Mouse (Mus musculus) myocyte (in vitro differentiated cells): ENCODE measurements around the gene Gm10188.

Experiments
- CEBPB ChIP-seq: IDR thresholded peaks from 2 replicates; pipeline ENCODE4 v1.6.1; 2011; ENCODE audit warnings: mild to moderate bottlenecking, moderate library complexity; ENCODE audit not compliant: poor library complexity, insufficient read depth, severe bottlenecking
- E2F4 ChIP-seq: IDR thresholded peaks from one replicate; pipeline ENCODE4 v1.6.1; 2011; ENCODE audit warnings: mild to moderate bottlenecking, control low read depth, moderate library complexity; ENCODE audit not compliant: insufficient read depth
- MYOD1 ChIP-seq, 3 experiments: IDR thresholded peaks; one replicate each; pipeline ENCODE4 v1.6.1; 2011; ENCODE audit warnings: control low read depth in 2 of 3, low read depth in 2 of 3, mild to moderate bottlenecking in 2 of 3, moderate library complexity in 1 of 3; ENCODE audit not compliant: insufficient read length in 2 of 3, control insufficient read depth in 1 of 3
- MYOG ChIP-seq, 3 experiments: IDR thresholded peaks; one replicate each; pipeline ENCODE4 v1.6.1; 2011; ENCODE audit warnings: control low read depth in 2 of 3, low read depth in 2 of 3, mild to moderate bottlenecking in 2 of 3; ENCODE audit not compliant: insufficient read length in 2 of 3, control insufficient read depth in 1 of 3, insufficient read depth in 1 of 3
- POLR2A ChIP-seq: IDR thresholded peaks from one replicate; pipeline ENCODE4 v1.6.1; 2011; ENCODE audit warnings: low read depth, mild to moderate bottlenecking, control low read depth, moderate library complexity; ENCODE audit not compliant: insufficient read length
- POLR2AphosphoS2 ChIP-seq: IDR thresholded peaks from one replicate; pipeline ENCODE4 v1.6.1; 2011; ENCODE audit warnings: low read depth, control low read depth; ENCODE audit not compliant: insufficient read length
- REST ChIP-seq: IDR thresholded peaks from one replicate; pipeline ENCODE4 v1.6.1; 2011; ENCODE audit warnings: mild to moderate bottlenecking, control low read depth, moderate library complexity; ENCODE audit not compliant: insufficient read depth, insufficient read length
- TCF3 ChIP-seq: IDR thresholded peaks from one replicate; pipeline ENCODE4 v1.6.1; 2011; ENCODE audit warnings: low read depth, control low read depth; ENCODE audit not compliant: insufficient read length
- USF1 ChIP-seq: IDR thresholded peaks from one replicate; pipeline ENCODE4 v1.6.1; 2011; ENCODE audit warnings: low read depth, mild to moderate bottlenecking, control low read depth, moderate library complexity

DNA sequence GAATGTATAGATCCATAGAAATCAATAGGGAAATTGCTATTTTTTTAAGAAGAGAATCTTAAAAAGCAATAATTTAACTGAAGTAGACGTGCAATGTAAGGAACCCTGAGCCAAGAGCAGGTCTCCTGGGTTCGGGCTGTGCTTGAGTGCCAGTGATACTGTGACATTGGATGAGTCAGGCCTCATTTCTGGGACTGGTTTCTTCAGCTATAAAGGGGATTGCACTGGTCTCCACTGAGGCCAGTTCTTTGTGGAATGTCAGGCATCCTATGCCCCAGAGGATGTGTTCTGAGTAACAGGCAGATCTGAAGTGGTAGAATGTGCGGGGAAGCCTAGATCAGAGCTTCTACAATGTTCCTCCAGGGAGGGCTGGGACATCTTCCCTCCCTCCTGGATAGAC is 22.7 kb downstream of the Gm10188 start:
- TF ChIP-seq POLR2A (no peak), MYOG (IDR thresholded peaks at IDR 0.05; ENCODE audit: control insufficient read depth in 1 of 3, insufficient read depth in 1 of 3, insufficient read length in 2 of 3, low read depth in 2 of 3) (no peak), POLR2AphosphoS2 (no peak), E2F4 (no peak), MYOD1 (IDR thresholded peaks at IDR 0.05; ENCODE audit: control insufficient read depth in 1 of 3, insufficient read length in 2 of 3, low read depth in 2 of 3) (no peak), TCF3 (no peak), CEBPB (no peak), REST (no peak), USF1 (no peak)
